Mouse (Mus musculus): ENCODE data around the gene Smyd1.
"Not testable (repeated sequence)": the region's sequence is repeated elsewhere in the genome, so short reads cannot be mapped to it uniquely, and the experiment has no call there.

Gene Smyd1

GRCm38 (mm10) chr6:71321826-71322283 is at the start of gene Smyd1:
TSS of gene Smyd1 (minus strand) at chr6:71322233.
- no peak for DNase-seq

GRCm38 (mm10) chr6:71371085-71371605 is 49.1 kb upstream of the Smyd1 start:
- DNase-seq = no peak

DNA sequence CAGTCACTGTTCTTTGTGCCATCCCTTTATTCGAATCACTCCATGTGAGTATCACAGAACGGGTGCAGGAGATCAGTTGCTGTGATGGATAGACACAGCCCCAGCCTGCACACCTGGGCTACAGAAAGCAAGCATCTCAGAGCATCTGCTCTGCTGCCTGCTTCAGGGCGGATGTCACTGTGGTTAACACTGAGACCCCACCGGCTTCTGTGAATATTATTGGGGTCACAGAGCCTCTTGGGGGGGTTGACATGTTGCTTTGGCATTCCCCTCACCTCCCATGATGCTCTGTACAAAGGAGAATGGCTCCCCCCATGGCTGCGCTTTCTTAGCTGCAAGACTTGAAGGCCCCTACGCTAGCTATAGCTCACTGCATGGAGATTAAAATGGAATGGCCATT is 47.4 kb upstream of the Smyd1 start:
- no peak for DNase-seq

DNA sequence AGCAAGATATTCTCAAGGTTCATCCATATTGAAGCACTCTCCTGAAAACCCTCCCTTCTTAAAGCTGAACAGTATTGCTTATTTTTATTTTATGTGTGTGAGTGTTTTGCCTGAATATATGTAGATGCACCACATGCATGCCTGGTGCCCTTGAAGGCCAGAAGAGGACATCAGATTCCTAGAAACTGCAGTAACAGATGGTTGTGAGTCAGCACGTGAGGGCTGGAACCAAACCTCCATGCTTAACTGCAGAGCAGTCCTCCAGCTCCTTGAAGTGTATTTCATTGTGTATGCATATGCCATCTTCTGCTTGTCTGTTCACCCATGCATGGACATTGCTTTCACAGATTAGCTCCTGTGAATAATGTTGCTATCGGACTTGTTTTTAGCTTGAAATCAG is 42.0 kb upstream of the Smyd1 start:
- no peak for DNase-seq

DNA sequence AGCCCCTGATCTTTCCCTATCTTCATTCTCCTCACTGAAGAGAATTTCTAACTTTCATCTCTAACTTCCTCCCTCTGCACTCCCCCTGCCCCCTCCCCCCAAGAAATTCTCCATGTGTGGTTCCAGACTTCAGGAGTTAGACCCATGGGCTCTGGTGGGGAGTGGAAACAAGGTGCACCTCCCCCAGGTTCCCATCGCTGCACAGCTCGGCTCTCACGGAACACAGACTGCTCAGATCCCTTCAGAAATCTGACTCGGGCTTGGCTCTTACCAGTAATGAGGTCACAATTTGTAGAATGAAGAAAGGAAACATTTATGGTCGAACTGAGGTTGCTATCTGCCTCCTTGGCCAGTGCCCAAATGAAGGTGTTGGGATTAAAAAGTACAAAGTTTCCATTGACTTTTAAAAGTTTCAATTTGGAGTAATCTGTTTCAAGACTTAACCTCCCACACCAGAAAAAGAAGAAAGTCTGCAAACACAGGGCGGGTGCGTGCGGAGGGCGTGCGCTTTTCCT is 39.2 kb upstream of the Smyd1 start:
- DNase-seq = no peak

DNA sequence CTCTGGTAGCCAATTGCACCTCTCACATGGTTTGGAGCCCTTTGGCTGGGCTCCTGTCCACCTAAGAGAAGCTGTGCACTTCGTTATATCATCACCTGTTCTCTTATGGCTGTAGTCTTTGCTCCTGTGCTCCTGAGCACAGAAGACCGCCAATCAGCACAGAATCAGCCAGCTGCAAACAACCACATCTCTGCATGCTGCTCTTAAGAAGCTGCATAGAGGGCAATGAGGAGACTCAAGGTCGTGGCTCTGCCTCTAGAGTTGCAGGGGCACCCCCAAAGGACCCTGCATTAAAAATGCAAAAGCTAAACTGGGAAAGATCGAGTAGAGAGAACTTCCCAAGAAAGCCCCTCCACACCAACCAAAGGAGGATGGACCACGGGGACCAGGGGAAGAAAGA is 38.7 kb upstream of the Smyd1 start:
- DNase-seq = no peak

- no peak for DNase-seq
These were observed 38.2 kb upstream of the Smyd1 start for GRCm38 (mm10) chr6:71360221-71360620.

GRCm38 (mm10) chr6:71357493-71357892 is 35.5 kb upstream of the Smyd1 start:
- DNase-seq = no peak

DNA sequence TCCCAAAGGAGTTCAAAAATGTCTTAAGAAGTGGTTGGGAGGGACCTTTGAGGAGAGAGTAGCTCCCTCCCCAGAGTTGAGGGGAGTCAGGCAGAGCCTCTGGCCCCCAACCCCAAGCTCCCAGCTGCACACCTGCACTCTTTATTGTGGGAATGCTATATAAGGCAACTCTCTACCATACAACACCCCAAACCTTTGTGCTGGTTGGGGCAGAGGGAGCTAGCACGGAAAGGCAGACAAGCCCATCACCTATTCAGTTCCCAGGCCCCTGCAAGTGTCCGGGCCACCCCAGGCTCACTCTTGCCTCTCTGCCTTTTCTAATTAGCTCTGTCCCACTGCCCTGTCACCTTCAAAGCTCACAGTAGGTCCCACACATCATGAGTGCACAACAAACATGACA is 31.7 kb upstream of the Smyd1 start:
- no peak for DNase-seq

DNA sequence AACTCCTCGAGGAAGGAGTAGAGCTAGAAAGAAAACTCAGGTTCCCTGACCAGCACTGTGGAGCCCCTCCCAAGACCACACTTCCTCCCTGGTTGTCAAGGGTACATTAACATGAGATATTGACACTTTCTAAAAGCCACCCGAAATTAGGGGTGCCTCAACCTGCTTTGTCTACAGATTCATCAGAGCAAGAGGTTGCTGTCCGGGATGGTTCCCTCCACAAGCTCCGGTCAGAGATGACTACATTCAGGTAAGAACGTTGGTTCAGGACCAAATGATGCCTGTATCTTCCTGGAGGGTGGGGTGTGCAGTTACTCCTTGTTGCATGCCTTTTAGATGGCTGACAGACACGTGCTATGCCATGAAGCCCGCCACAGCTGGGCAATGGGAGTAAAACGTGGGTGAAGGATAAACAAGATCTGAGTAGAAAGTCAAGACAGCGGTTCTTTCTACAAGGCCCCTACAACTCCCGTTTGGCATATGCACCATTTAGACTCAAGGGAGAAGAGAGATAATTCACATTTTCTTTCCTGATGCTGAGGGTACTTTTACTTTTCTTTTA is 30.9 kb upstream of the Smyd1 start:
- DNase-seq = no peak

- DNase-seq = no peak
These were observed 30.2 kb upstream of the Smyd1 start for GRCm38 (mm10) chr6:71352201-71352600.

- DNase-seq = no peak
These were observed 29.2 kb upstream of the Smyd1 start for GRCm38 (mm10) chr6:71351201-71351600.

- no peak for DNase-seq
These were observed 26.0 kb upstream of the Smyd1 start for GRCm38 (mm10) chr6:71348006-71348405.

DNA sequence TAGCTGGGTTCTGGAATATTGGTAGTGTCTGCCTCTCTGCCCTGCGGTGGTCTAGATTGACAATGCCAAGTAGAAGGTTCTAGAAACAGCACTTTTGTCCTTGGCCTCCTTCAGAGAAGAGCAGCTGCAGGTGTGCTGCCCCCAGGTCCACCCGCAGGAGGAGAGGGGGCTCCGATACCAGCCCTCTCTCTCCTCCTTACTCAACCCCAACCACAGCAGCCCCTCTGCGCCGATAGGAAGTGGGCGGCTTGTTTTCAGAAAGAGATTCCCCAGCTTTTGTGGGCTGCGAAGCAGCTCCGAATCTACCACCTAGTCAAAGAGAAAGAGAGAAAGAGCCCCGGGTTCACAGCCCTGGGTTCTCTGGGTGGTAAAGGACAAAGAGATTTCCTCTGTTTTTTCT is 19.1 kb upstream of the Smyd1 start:
- DNase-seq = no peak

- DNase-seq = no peak
These were observed 17.3 kb upstream of the Smyd1 start for GRCm38 (mm10) chr6:71339351-71339750.

DNA sequence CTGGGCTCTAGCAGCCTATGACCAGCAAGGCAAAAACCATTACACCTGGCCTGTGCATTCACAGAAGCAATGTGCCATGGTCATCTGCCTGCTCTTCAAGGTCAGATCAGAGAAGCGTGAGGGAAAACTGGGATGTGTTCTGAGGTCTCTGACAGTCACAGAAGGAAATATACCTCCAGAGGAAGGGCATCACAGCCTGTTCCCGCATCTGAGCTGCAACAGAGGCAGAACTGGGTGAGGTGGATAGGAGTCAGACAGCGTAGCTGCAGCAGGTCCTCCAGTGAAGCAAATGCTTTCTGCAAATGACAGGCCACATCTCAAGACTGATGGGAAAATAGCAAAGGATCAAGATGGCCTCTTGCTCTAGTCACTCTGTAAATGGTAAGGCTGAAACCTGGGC is 16.9 kb upstream of the Smyd1 start:
- no peak for DNase-seq

DNA sequence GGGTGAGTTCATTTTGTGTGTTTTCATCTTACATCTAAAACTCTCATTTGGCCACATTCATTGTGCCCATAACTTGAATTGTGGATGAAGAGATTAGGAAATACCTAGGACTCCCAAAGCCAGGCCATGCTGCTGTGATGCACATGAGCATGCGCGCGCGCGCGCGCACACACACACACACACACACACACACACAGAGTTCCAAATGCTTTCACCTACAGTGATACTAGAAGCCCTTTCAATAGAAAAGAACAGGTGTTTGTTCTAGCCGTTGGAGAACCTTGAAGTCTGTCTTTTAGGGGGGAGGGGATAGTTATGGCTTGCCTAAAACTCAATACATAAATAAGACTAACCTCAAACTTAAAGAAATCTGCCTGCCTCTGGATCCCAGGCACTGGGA is 15.6 kb upstream of the Smyd1 start:
- DNase-seq = no peak

DNA sequence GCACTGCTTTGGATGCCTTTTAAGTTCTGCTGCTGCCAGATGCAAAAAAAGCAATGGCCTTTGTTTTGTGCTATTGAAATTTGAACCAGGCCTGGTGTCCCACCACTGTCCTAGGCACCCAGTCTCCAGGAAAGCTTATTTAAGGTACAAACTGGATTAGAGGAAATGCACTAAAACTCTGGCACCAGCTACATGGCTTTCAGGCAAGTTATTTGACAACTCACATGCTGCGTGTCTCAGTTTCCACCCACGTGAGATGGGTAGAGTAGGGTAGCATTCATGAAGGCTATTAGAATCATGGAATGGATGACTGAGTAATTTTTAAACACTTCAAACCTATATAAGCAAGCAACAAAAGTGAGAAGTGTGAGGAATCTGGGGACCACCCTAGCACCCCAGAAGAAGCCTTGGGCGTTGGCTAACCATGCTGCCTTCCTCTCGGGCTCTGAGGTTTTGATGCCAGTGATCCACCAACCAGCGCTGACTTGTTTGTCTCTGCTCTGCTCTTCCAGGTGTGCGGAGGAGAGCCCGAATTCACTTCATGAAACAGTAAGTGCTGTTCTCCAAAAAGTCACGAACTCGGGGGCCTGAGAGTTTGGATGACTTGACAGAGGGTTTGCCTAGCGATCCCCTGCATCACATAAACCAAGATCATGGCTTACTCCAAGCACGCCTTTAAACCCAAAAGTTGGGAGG is 11.7 kb upstream of the Smyd1 start:
- DNase-seq = no peak

DNA sequence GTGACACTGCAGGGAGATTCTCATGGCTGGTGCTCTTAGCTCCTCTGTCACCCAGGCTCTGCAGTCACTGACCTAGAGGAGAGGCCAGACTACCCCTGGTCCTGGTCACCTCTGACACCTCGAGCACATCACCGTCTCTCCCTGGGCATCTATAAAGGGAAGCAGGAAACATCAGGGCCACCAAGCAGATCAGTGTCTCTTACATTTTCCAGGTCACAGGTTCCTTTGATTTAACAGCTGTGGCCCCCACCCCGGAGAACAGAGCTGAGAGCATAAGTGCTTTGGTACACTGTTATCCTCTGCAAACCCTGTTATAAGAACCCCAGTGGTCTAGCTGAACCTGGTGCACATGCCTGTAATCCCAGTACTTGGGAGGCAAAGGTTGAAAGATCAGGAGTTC is 11.0 kb upstream of the Smyd1 start:
- no peak for DNase-seq

GRCm38 (mm10) chr6:71332236-71332965 is 10.4 kb upstream of the Smyd1 start:
- DNase-seq = peak; percentile 8 to 11

DNA sequence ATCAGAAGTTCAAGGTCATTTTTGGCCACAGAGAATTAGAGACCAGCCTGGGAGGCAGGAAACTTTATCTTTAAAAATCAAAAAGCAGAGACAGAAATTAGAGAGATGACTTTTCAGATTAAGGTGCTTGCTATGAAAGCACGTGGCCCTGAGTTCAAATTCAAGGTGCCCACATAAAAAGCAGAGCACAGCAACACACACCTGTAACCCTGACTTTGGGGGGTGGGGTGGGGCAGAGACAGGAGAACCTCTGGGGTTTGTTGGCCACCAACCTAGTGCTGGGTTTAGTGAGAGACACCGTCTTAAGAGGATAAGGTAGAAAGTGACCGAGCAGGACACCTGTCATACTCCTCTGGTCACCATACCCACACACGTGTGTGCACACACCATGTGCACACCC is 9.5 kb upstream of the Smyd1 start:
- not testable (repeated sequence) for DNase-seq

- no peak for DNase-seq
These were observed 8.5 kb upstream of the Smyd1 start for GRCm38 (mm10) chr6:71330486-71330885.

DNA sequence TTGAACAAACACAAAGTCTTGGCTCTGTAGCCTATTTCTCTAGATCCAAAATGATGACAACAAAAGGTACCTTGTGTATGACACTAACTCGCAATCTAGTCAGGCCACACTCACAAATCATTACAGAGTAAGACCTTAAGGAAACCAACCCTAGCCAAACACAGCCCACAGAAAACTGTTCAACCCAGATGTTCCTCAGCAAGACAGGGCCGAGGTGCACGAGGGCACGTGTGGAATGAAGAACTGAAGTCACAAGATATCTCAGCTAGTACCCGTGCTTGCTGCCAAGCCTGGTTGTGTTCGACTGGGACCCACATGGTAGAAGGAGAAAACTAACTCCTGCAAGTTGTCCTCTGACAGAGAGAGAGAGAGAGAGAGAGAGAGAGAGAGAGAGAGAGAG is 7.8 kb upstream of the Smyd1 start:
- DNase-seq = no peak

DNA sequence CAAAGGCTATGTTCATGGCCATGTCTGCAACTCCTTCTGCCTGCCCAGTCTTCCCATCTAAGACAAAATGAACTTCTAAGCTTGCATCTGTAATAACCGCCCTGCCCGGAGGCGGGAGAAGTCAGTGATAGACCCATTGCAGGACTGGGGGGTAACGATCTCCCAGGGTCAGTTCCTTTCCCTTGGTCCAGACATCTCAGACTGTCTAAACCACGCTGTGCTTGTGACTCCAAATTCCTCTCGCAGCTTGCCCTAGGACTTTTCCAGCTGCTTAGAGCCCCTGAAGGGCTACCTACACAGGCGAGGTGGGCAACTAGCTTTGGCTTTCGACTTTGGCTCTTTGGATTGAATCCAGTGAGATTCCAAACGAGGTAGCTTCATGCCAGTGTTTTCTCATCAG is 2.8 kb upstream of the Smyd1 start:
- no peak for DNase-seq
